Mouse (Mus musculus) MEL (cell line): Measurements from ENCODE around the gene Ccdc83.

Source experiments
- CTCF ChIP-seq, 3 experiments: IDR thresholded peaks in 2 of 3; conservative IDR thresholded peaks in 1 of 3; 2 replicates each; pipeline ENCODE4 v1.5.1; 2011 to 2012; ENCODE audit warnings: low read length in 3 of 3, low read depth in 2 of 3, mild to moderate bottlenecking in 2 of 3, improper control_type of control experiment in 1 of 3, inconsistent platforms in 1 of 3, mixed read lengths in 1 of 3, moderate library complexity in 1 of 3; ENCODE audit not compliant: control insufficient read depth in 1 of 3, insufficient read depth in 1 of 3, poor library complexity in 1 of 3, severe bottlenecking in 1 of 3
- EP300 ChIP-seq, 2 experiments: IDR thresholded peaks; 2 replicates each; pipeline ENCODE4 v1.6.1; 2011; ENCODE audit warnings: improper control_type of control experiment in 2 of 2, low read length in 2 of 2, low read depth in 1 of 2, mild to moderate bottlenecking in 1 of 2
- GATA1 ChIP-seq: IDR thresholded peaks from 2 replicates; pipeline ENCODE4 v1.6.1; 2011; ENCODE audit warnings: low read depth, low read length, improper control_type of control experiment
- POLR2A ChIP-seq, 2 experiments: IDR thresholded peaks; 2 replicates each; pipeline ENCODE4 v1.6.1; 2011 to 2012; ENCODE audit warnings: low read length in 2 of 2, mild to moderate bottlenecking in 2 of 2, control low read depth in 1 of 2, improper control_type of control experiment in 1 of 2, low read depth in 1 of 2, moderate library complexity in 1 of 2; ENCODE audit not compliant: control insufficient read depth in 1 of 2, insufficient read depth in 1 of 2, poor library complexity in 1 of 2
- POLR2AphosphoS2 ChIP-seq: IDR thresholded peaks from 2 replicates; pipeline ENCODE4 v1.6.1; 2011; ENCODE audit warnings: low read length, improper control_type of control experiment
- POLR2AphosphoS5 ChIP-seq: IDR thresholded peaks from 2 replicates; pipeline ENCODE4 v1.6.1; 2012; ENCODE audit warnings: low read depth, borderline replicate concordance, mild to moderate bottlenecking, inconsistent platforms, low read length, moderate library complexity, mixed read lengths
- USF2 ChIP-seq, 2 experiments: IDR thresholded peaks; 2 replicates each; pipeline ENCODE4 v1.6.1; 2011 to 2012; ENCODE audit warnings: improper control_type of control experiment in 2 of 2, low read length in 2 of 2, borderline replicate concordance in 1 of 2, inconsistent platforms in 1 of 2, low read depth in 1 of 2, mild to moderate bottlenecking in 1 of 2; ENCODE audit not compliant: insufficient read depth in 1 of 2

DNA sequence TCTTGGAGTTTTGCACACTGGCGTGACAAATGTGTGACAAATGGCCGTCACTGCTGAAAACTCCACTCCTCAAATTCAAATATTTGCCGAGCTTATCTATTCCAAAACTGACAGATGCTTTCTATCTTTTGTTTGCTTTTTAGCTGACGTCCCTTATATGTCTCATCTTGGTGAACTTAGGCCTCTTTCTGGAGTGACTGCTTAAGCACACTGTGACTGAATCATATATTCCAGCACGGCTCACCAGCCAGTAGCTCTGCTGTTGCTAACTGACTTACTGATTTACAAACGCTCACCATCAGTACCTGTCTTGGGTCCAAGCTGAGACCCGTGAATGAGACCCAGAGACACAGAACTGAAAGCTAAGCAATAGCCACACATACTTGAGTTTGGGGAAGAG lies 19.2 kb upstream of the Ccdc83 start:
- no peak for TF ChIP-seq CTCF (IDR thresholded peaks at IDR 0.05 in 2 of 3, conservative IDR thresholded peaks at IDR 0.05 in 1 of 3; ENCODE audit: control insufficient read depth in 1 of 3, insufficient read depth in 1 of 3, low read depth in 2 of 3, low read length in 3 of 3, poor library complexity in 1 of 3, severe bottlenecking in 1 of 3)
- no peak for TF ChIP-seq POLR2AphosphoS5
- TF ChIP-seq POLR2A (IDR thresholded peaks at IDR 0.05; ENCODE audit: control insufficient read depth in 1 of 2, insufficient read depth in 1 of 2, low read depth in 1 of 2, low read length in 2 of 2, poor library complexity in 1 of 2): no peak
- no peak for TF ChIP-seq USF2 (IDR thresholded peaks at IDR 0.05; ENCODE audit: borderline replicate concordance in 1 of 2, insufficient read depth in 1 of 2, low read depth in 1 of 2, low read length in 2 of 2)
- TF ChIP-seq POLR2AphosphoS2: no peak
- no peak for TF ChIP-seq GATA1
- TF ChIP-seq EP300 (IDR thresholded peaks at IDR 0.05; ENCODE audit: low read depth in 1 of 2, low read length in 2 of 2): no peak
